Mouse (Mus musculus) left cerebral cortex, adult 8-10 months (tissue): ENCODE data around the gene Eya3. TPM values are rescaled to one million over a fixed set of nuclear protein-coding genes. Genes with fewer than 3 reads are reported as not detected.

Experiments used
- DNase-seq, 2 experiments: peaks; one replicate each; pipeline ENCODE4 v3.0.0; 2022; ENCODE audit warnings: low spot score in 2 of 2
- total RNA-seq, 4 experiments: library from RNA; stranded (reverse); gene quantifications; 2 replicates each; pipeline ENCODE4 v1.2.4; 2022

The Eya3 gene
- total RNA-seq, 4 experiments from 2014 or later, result 29.2 to 36.5 (median 32.4) TPM

GRCm38 (mm10) chr4:132639191-132639713, 465 bp downstream of the Eya3 start:
- DNase-seq, result no peak

GRCm38 (mm10) chr4:132647439-132647838, 8.7 kb downstream of the Eya3 start:
- DNase-seq, result no peak

- no peak for DNase-seq
These were observed 10.6 kb downstream of the Eya3 start for GRCm38 (mm10) chr4:132649271-132649999.

GRCm38 (mm10) chr4:132652842-132653241, 14.1 kb downstream of the Eya3 start:
- DNase-seq, result no peak

GRCm38 (mm10) chr4:132653799-132654198, 15.0 kb downstream of the Eya3 start:
- DNase-seq, result no peak

GRCm38 (mm10) chr4:132655290-132655689, 16.5 kb downstream of the Eya3 start:
- no peak for DNase-seq

- no peak for DNase-seq
These were observed 20.3 kb downstream of the Eya3 start for GRCm38 (mm10) chr4:132659106-132659505.

- no peak for DNase-seq
These were observed 33.9 kb downstream of the Eya3 start for GRCm38 (mm10) chr4:132672697-132673096.

GRCm38 (mm10) chr4:132676771-132677539, 38.2 kb downstream of the Eya3 start:
- DNase-seq, result peak in 1 of 2 experiments; percentile 8

GRCm38 (mm10) chr4:132689634-132690033, 50.8 kb downstream of the Eya3 start:
- no peak for DNase-seq

- DNase-seq, result no peak
These were observed 54.6 kb downstream of the Eya3 start for GRCm38 (mm10) chr4:132693366-132693765.

- DNase-seq, result no peak
These were observed 63.3 kb downstream of the Eya3 start for GRCm38 (mm10) chr4:132702076-132702475.

- DNase-seq, result no peak
These were observed 68.1 kb downstream of the Eya3 start for GRCm38 (mm10) chr4:132706885-132707284.

- DNase-seq, result no peak
These were observed 74.4 kb downstream of the Eya3 start for GRCm38 (mm10) chr4:132713181-132713580.

GRCm38 (mm10) chr4:132718251-132718650, 79.5 kb downstream of the Eya3 start:
- no peak for DNase-seq

- DNase-seq, result no peak
These were observed 89.4 kb downstream of the Eya3 start for GRCm38 (mm10) chr4:132728233-132728632.

GRCm38 (mm10) chr4:132731616-132732015, 92.8 kb downstream of the Eya3 start:
- no peak for DNase-seq

GRCm38 (mm10) chr4:132732148-132732684, 93.4 kb downstream of the Eya3 start, which contains the start of gene Xkr8:
Gene Xkr8 (minus strand): TSS chr4:132732546.
- DNase-seq, result peak in 1 of 2 experiments; percentile 56

GRCm38 (mm10) chr4:132733071-132733770, 94.4 kb downstream of the Eya3 start:
- DNase-seq, result no peak

GRCm38 (mm10) chr4:132734766-132735165, 96.0 kb downstream of the Eya3 start:
- no peak for DNase-seq

- DNase-seq, result no peak
These were observed 96.6 kb downstream of the Eya3 start for GRCm38 (mm10) chr4:132735389-132735788.
